Mouse (Mus musculus) heart, adult 2 months (tissue): ENCODE data around the gene Tmem102. TPM values are rescaled to one million over a fixed set of nuclear protein-coding genes. Genes with fewer than 3 reads are reported as not detected.

Experiments used
- DNase-seq, 2 experiments: peaks; one replicate each; pipeline ENCODE4 v3.0.0; 2021
- H3K27ac ChIP-seq: fragments of 200-600 bp; 2 replicates; pipeline ENCODE4 v1.8.1; 2022
- H3K27me3 ChIP-seq: fragments of 200-500 bp; 2 replicates; pipeline ENCODE4 v1.6.1; 2012; ENCODE audit warnings: mild to moderate bottlenecking, low read length, inconsistent platforms, mixed read lengths; ENCODE audit not compliant: control insufficient read depth, insufficient read depth
- H3K36me3 ChIP-seq: fragments of 200-500 bp; 2 replicates; pipeline ENCODE4 v1.6.1; 2012; ENCODE audit warnings: low read length, inconsistent platforms; ENCODE audit not compliant: control insufficient read depth, insufficient read depth
- H3K4me1 ChIP-seq: fragments of 200-500 bp; 2 replicates; pipeline ENCODE4 v1.6.1; 2011; ENCODE audit warnings: low read length; ENCODE audit not compliant: control insufficient read depth, insufficient read depth
- H3K4me3 ChIP-seq: fragments of 200-600 bp; 2 replicates; pipeline ENCODE4 v1.8.1; 2022
- H3K79me2 ChIP-seq: fragments of 200-500 bp; replicated peaks from 2 replicates; pipeline ENCODE4 v1.6.1; 2012; ENCODE audit warnings: mild to moderate bottlenecking, inconsistent platforms, low read length, moderate library complexity, mixed read lengths; ENCODE audit not compliant: control insufficient read depth, insufficient read depth
- H3K9ac ChIP-seq: fragments of 200-500 bp; 2 replicates; pipeline ENCODE4 v1.6.1; 2012; ENCODE audit warnings: low read depth, mild to moderate bottlenecking, control low read depth, inconsistent platforms, low read length, mixed read lengths
- CTCF ChIP-seq: fragments of 200-600 bp; IDR thresholded peaks from 2 replicates; pipeline ENCODE4 v1.8.1; 2022; ENCODE audit warnings: antibody characterized with exemption, mild to moderate bottlenecking, moderate library complexity
- EP300 ChIP-seq: fragments of 200-500 bp; IDR thresholded peaks from 2 replicates; pipeline ENCODE4 v1.6.1; 2011; ENCODE audit warnings: low read depth, low read length, control low read depth; ENCODE audit not compliant: insufficient read depth
- POLR2A ChIP-seq: fragments of 200-500 bp; IDR thresholded peaks from 2 replicates; pipeline ENCODE4 v1.6.1; 2011; ENCODE audit warnings: mild to moderate bottlenecking, low read depth, low read length, control low read depth; ENCODE audit not compliant: insufficient read depth
- WGBS: fragments of 180-500 bp; shearing (Covaris S2); methylation state at CpG from one replicate; pipeline ENCODE4 v1.1.7; 2018; 5-methylcytosine and 5-hydroxymethylcytosine counted together
- intact Hi-C: fragments of 180-260 bp; cut with DNase I; formaldehyde crosslinking; loops from one replicate; pipeline ENCODE4 v1.15.1; 2025
- polyA plus RNA-seq: library from polyadenylated mRNA; depleted of rRNA; stranded (reverse); fragments of >200 nt; gene quantifications from 2 replicates; pipeline ENCODE4 v1.2.3, GENCODE M21; 2012
- total RNA-seq, 2 experiments: library from RNA; stranded (reverse); gene quantifications; 2 replicates each; pipeline ENCODE4 v1.2.3; 2021

Gene Tmem102
- total and polyA plus RNA-seq, 3 experiments: 0.25 to 0.47 (median 0.29) TPM

DNA sequence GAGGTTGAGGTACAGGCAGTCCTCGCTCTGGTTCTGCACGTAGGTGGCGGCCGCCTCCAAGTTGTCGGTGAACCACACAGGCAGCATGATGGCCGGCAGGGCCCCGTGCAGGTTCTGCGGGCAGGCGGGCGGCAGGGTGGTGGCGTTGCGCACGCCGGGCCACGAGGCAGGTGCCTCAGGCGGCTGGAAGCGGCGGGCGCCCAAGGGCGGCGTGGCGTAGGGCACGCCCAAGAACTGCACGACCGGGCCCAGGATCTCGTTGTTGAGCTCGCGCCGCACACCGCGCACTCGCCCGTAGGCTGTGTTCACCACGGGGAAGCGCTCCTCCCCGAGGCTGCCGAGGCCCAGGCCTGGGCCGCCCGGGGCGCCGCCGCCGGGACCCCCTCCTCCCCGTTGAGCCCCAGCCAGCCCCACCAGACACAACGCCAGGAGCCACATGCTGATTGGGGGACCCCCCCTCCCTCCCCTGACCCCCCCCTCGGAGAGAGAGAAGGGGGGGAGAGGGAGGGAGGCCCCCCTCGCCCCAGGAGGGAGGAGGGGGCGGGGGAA lies 28.7 kb upstream of the Tmem102 start:
- TF ChIP-seq EP300: no peak
- TF ChIP-seq CTCF: no peak
- TF ChIP-seq POLR2A: no peak
- Histone ChIP-seq H3K79me2 (no peaks in the 10 kb centered on the region), H3K36me3 (peaks cover 1% of the 10 kb centered on the region; the same call in 1 of the 2 replicates), H3K4me1 (peaks cover 2% of the 10 kb centered on the region), H3K27ac (no peak overlapping the region), H3K4me3 (no peak overlapping the region; the same call in 1 of the 2 replicates), H3K9ac (peak overlapping the region; percentile 36), H3K27me3 (no peaks in the 10 kb centered on the region; the same call in 1 of the 2 replicates)
- intact Hi-C loops: no loop called here
- DNase-seq: peak in 1 of 2 experiments; percentile 30
- WGBS: 36% methylated on average over 42 of the region's 48 CpGs

DNA sequence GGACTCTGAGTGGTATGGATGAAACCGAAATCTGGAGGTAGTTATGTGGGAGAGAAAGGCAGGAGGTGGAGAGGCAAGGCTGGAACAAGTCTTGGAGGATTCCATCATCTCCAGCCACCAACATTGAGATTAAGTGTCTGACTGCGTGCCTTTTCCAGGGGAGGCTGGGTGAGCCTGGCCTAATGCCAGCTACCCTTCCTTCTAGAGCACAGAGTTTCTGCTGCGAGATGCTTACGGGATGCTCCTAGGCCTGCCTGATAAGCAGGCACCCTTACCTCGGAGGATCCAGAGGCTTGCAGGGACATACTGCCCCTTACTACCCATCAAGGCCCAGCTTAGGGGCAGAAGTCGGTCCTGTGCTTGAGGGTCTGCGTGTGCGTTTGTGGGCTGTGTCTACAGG lies 28.1 kb upstream of the Tmem102 start:
- no peak overlapping the region for H3K27ac ChIP-seq
- H3K4me1 ChIP-seq: no peaks in the 10 kb centered on the region; the same call in 1 of the 2 replicates
- intact Hi-C loops: no loop called here
- no peak overlapping the region; the same call in 1 of the 2 replicates for H3K9ac ChIP-seq
- TF ChIP-seq EP300 (no peak), CTCF (no peak), POLR2A (no peak)
- no peak for DNase-seq
- WGBS: 73% methylated on average over 8 of the region's 8 CpGs
- no peaks in the 10 kb centered on the region for H3K79me2 ChIP-seq
- no peak overlapping the region; the same call in 1 of the 2 replicates for H3K4me3 ChIP-seq
- H3K27me3 ChIP-seq: no peaks in the 10 kb centered on the region; the same call in 1 of the 2 replicates
- H3K36me3 ChIP-seq: no peaks in the 10 kb centered on the region

DNA sequence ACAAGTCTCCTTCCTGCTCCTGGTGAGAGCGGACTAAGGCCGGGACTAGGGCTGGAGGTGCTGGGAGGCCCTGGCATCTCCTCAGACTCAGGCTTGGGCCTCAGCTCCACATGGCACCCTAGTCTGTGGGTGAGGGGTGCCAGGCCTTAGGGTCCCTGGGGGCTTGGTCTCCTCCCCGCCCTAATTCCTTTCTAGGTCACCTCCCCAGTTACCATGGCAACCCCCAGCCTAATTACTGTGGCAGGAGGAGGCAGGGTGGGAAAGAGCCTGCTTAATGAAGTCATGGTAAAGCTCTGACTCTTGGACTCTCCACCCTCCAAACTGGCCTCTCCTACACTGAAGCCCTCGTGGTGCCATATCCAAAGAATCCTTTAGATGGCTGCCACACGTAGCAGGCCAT lies 23.4 kb upstream of the Tmem102 start:
- WGBS: 91% methylated on average over 5 of the region's 5 CpGs
- Histone ChIP-seq H3K9ac (no peak overlapping the region), H3K36me3 (no peaks in the 10 kb centered on the region), H3K27ac (no peak overlapping the region), H3K4me3 (no peak overlapping the region), H3K79me2 (no peaks in the 10 kb centered on the region), H3K4me1 (no peaks in the 10 kb centered on the region), H3K27me3 (no peaks in the 10 kb centered on the region; the same call in 1 of the 2 replicates)
- no peak for DNase-seq
- TF ChIP-seq EP300: no peak
- TF ChIP-seq POLR2A: no peak
- no peak for TF ChIP-seq CTCF
- intact Hi-C loops: no loop called here

DNA sequence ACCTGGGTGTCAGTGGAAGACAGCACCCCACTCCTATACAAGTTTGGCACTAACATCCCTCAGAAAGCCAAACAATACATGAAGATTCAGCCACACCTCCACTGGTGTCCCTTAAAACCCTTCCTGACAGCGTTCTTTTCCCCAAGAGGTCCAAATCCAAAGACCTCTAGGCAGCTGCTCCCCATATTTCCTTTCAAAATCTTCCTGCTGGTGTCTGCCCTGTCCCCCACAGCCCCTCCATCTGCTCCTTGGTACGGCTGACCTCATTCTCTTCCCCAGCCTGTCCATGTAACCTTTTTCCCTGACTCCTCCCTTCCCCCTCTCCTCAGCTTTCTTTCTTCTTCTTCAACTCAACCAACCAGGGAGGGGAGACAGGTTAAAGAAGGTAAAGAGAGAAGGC lies 18.0 kb upstream of the Tmem102 start:
- Histone ChIP-seq H3K9ac (no peak overlapping the region), H3K27ac (no peak overlapping the region), H3K79me2 (no peaks in the 10 kb centered on the region), H3K4me1 (no peaks in the 10 kb centered on the region), H3K27me3 (no peaks in the 10 kb centered on the region), H3K36me3 (no peaks in the 10 kb centered on the region), H3K4me3 (no peak overlapping the region)
- intact Hi-C loops: no loop called here
- no peak for DNase-seq
- WGBS: 66% methylated on average over 2 of the region's 2 CpGs
- TF ChIP-seq CTCF (no peak), POLR2A (no peak), EP300 (no peak)

DNA sequence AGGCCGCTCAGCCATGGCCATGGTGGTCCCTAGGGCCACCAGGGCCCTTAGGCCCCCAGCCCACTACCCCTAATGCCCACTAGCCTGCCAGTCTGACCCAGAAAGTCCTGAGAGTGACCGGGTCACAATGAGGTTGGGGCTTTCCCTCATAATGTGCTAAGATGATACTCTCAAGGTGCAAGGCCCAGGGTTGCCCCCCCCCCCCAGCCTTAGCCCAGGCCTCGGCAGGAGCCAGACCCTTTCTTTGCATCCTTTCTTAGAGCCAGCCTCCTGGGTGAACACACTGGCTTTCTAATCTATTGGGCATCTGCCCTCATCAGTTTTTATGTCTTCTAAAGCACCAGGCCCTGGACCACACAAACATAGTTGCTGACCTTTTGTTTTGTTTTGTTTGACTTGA lies 16.7 kb upstream of the Tmem102 start, which contains the start of gene Spem1:
Gene Spem1 (minus strand): TSS at position 101 of the 400 bp plus-strand sequence.
- Histone ChIP-seq H3K36me3 (no peaks in the 10 kb centered on the region), H3K79me2 (no peaks in the 10 kb centered on the region), H3K9ac (no peak within 1 kb of the TSS), H3K27me3 (no peaks in the 10 kb centered on the region), H3K27ac (no peak within 1 kb of the TSS), H3K4me3 (no peak within 1 kb of the TSS), H3K4me1 (no peaks in the 10 kb centered on the region)
- 81% methylated on average over 3 of the region's 3 CpGs for WGBS
- intact Hi-C loops: no loop called here
- TF ChIP-seq POLR2A (no peak), EP300 (no peak), CTCF (no peak)
- no peak for DNase-seq

DNA sequence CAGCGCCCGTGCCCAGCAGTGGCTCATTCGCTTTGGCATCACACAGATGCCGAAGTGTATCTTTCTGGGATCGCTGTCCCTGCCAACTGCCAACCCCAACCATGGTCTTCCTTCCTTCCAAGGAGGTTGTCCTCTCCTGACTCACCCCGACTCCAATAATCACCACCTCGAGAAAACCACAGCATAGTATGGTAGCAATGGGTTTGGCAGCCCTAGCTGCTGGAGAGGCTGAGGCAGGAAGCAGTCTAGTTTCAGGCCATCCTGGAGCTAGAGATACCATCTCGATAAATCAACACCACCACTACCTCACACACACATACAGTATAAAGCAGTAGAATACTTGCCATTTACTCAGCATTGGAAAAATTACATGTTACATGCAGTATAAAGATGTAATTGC lies 13.4 kb upstream of the Tmem102 start:
- no peak overlapping the region for H3K27ac ChIP-seq
- no peak overlapping the region for H3K4me3 ChIP-seq
- no peaks in the 10 kb centered on the region for H3K36me3 ChIP-seq
- intact Hi-C loops: no loop called here
- no peak for DNase-seq
- H3K27me3 ChIP-seq: no peaks in the 10 kb centered on the region
- H3K79me2 ChIP-seq: no peaks in the 10 kb centered on the region
- H3K4me1 ChIP-seq: no peaks in the 10 kb centered on the region
- no peak for TF ChIP-seq POLR2A
- no peak for TF ChIP-seq EP300
- TF ChIP-seq CTCF: no peak
- WGBS: 81% methylated on average over 8 of the region's 8 CpGs
- H3K9ac ChIP-seq: no peak overlapping the region
